Mouse (Mus musculus): ENCODE measurements around the gene Hes5. TPM values are rescaled to one million over a fixed set of nuclear protein-coding genes. Genes with fewer than 3 reads are reported as not detected.
A peak's percentile ranks its signal among the peaks of the same experiment; 100 is the strongest.

Hes5 gene
- polyA plus RNA-seq, 1 experiment from 2014 or later: 154 TPM

GRCm38 (mm10) chr4:154960021-154960689, 568 bp upstream of the Hes5 start:
- H3K36me3 ChIP-seq: no peaks in the 10 kb centered on the region
- ATAC-seq (ENCODE audit: low FRiP score): peak; percentile 51; the same call in 1 of the 2 replicates
- peak overlapping the region; percentile 90 for H3K9ac ChIP-seq
- peaks cover 75% of the 10 kb centered on the region for H3K4me1 ChIP-seq (replicated peaks)
- 9% methylated on average over 20 of the region's 20 CpGs for WGBS
- peak overlapping the region; percentile 89 for H3K4me2 ChIP-seq
- H3K9me3 ChIP-seq: no peaks in the 10 kb centered on the region
- H3K27me3 ChIP-seq: peaks cover 45% of the 10 kb centered on the region
- peak overlapping the region; percentile 78 for H3K4me3 ChIP-seq
- peak overlapping the region; percentile 97 for H3K27ac ChIP-seq

- Histone ChIP-seq H3K4me3 (peak overlapping the region; percentile 78), H3K36me3 (no peaks in the 10 kb centered on the region), H3K9me3 (no peaks in the 10 kb centered on the region), H3K4me1 (replicated peaks) (peaks cover 86% of the 10 kb centered on the region), H3K27ac (peak overlapping the region; percentile 97), H3K9ac (peak overlapping the region; percentile 90), H3K27me3 (peaks cover 42% of the 10 kb centered on the region), H3K4me2 (peak overlapping the region; percentile 89)
- ATAC-seq (ENCODE audit: low FRiP score): no peak
- WGBS: under 1% methylated on average over 47 of the region's 47 CpGs
Measured at GRCm38 (mm10) chr4:154961226-154961738, 559 bp downstream of the Hes5 start.

GRCm38 (mm10) chr4:154961911-154962310, 1.2 kb downstream of the Hes5 start:
- no peaks in the 10 kb centered on the region for H3K9me3 ChIP-seq
- peak overlapping the region; percentile 89 for H3K4me2 ChIP-seq
- H3K27ac ChIP-seq: peak overlapping the region; percentile 97
- H3K4me3 ChIP-seq: peak overlapping the region; percentile 78
- peaks cover 39% of the 10 kb centered on the region for H3K27me3 ChIP-seq
- peak overlapping the region; percentile 90 for H3K9ac ChIP-seq
- ATAC-seq (ENCODE audit: low FRiP score): no peak
- H3K4me1 ChIP-seq (replicated peaks): peaks cover 89% of the 10 kb centered on the region
- H3K36me3 ChIP-seq: no peaks in the 10 kb centered on the region
- WGBS: 3% methylated on average over 13 of the region's 13 CpGs

- Histone ChIP-seq H3K9ac (peak overlapping the region; percentile 90), H3K36me3 (no peaks in the 10 kb centered on the region; the same call in 1 of the 2 replicates), H3K4me1 (replicated peaks) (peaks cover 84% of the 10 kb centered on the region), H3K27me3 (peaks cover 37% of the 10 kb centered on the region), H3K9me3 (no peaks in the 10 kb centered on the region), H3K4me2 (peak overlapping the region; percentile 89), H3K4me3 (peak overlapping the region; percentile 78), H3K27ac (peak overlapping the region; percentile 97)
- no peak for ATAC-seq (ENCODE audit: low FRiP score)
- WGBS: 44% methylated on average over 7 of the region's 7 CpGs
Measured at GRCm38 (mm10) chr4:154962683-154963082, 2.0 kb downstream of the Hes5 start.

GRCm38 (mm10) chr4:154963190-154963836, 2.6 kb downstream of the Hes5 start:
- 12% methylated on average over 11 of the region's 11 CpGs for WGBS
- Histone ChIP-seq H3K36me3 (no peaks in the 10 kb centered on the region; the same call in 1 of the 2 replicates), H3K27me3 (peaks cover 37% of the 10 kb centered on the region), H3K9ac (peak overlapping the region; percentile 90), H3K4me2 (peak overlapping the region; percentile 89), H3K4me3 (peak overlapping the region; percentile 78), H3K9me3 (no peaks in the 10 kb centered on the region), H3K4me1 (replicated peaks) (peaks cover 79% of the 10 kb centered on the region), H3K27ac (peak overlapping the region; percentile 97)
- ATAC-seq (ENCODE audit: low FRiP score): no peak

- H3K4me3 ChIP-seq: peak within 1 kb of the TSS; percentile 78
- H3K4me1 ChIP-seq (replicated peaks): peaks cover 71% of the 10 kb centered on the region
- peak within 1 kb of the TSS; percentile 90 for H3K9ac ChIP-seq
- no peaks in the 10 kb centered on the region for H3K9me3 ChIP-seq
- H3K27me3 ChIP-seq: peaks cover 31% of the 10 kb centered on the region
- ATAC-seq (ENCODE audit: low FRiP score): peak; percentile 91
- H3K27ac ChIP-seq: peak within 1 kb of the TSS; percentile 97
- H3K4me2 ChIP-seq: peak within 1 kb of the TSS; percentile 89
- under 1% methylated on average over 64 of the region's 66 CpGs for WGBS
- H3K36me3 ChIP-seq: peaks cover 2% of the 10 kb centered on the region
Measured at GRCm38 (mm10) chr4:154963901-154964580, 3.3 kb downstream of the Hes5 start, which contains the start of gene Pank4. Pank4 (plus strand) TSS chr4:154964123.

GRCm38 (mm10) chr4:154964581-154965235, 4.0 kb downstream of the Hes5 start:
- Histone ChIP-seq H3K9ac (peak overlapping the region; percentile 90), H3K36me3 (peaks cover 9% of the 10 kb centered on the region), H3K4me3 (peak overlapping the region; percentile 78), H3K27me3 (peaks cover 25% of the 10 kb centered on the region), H3K9me3 (no peaks in the 10 kb centered on the region), H3K27ac (peak overlapping the region; percentile 97), H3K4me1 (replicated peaks) (peaks cover 65% of the 10 kb centered on the region), H3K4me2 (peak overlapping the region; percentile 89)
- peak; percentile 3; the same call in 1 of the 2 replicates for ATAC-seq (ENCODE audit: low FRiP score)
- under 1% methylated on average over 36 of the region's 36 CpGs for WGBS

- H3K4me2 ChIP-seq: peak overlapping the region; percentile 89
- H3K4me3 ChIP-seq: 0 out of 2 replicates have a peak overlapping the region, but pooled peaks have one; percentile 4
- ATAC-seq (ENCODE audit: low FRiP score): no peak
- H3K4me1 ChIP-seq (replicated peaks): peaks cover 55% of the 10 kb centered on the region
- peak overlapping the region; percentile 90 for H3K9ac ChIP-seq
- H3K27me3 ChIP-seq: peaks cover 17% of the 10 kb centered on the region; the same call in 1 of the 2 replicates
- no peaks in the 10 kb centered on the region for H3K9me3 ChIP-seq
- 73% methylated on average over 3 of the region's 3 CpGs for WGBS
- H3K36me3 ChIP-seq: peaks cover 20% of the 10 kb centered on the region
- H3K27ac ChIP-seq: peak overlapping the region; percentile 97; the same call in 1 of the 2 replicates
Measured at GRCm38 (mm10) chr4:154965856-154966255, 5.1 kb downstream of the Hes5 start.

GRCm38 (mm10) chr4:154967173-154967572, 6.5 kb downstream of the Hes5 start:
- no peak overlapping the region for H3K9ac ChIP-seq
- peaks cover 42% of the 10 kb centered on the region for H3K4me1 ChIP-seq (replicated peaks)
- H3K9me3 ChIP-seq: no peaks in the 10 kb centered on the region
- ATAC-seq (ENCODE audit: low FRiP score): no peak
- no peak overlapping the region for H3K27ac ChIP-seq
- peaks cover 33% of the 10 kb centered on the region for H3K36me3 ChIP-seq
- no peak overlapping the region for H3K4me2 ChIP-seq
- no peak overlapping the region for H3K4me3 ChIP-seq
- WGBS: 53% methylated on average over 5 of the region's 5 CpGs
- 0 out of 2 replicates have a peak, but pooled peaks cover 7% of the 10 kb centered on the region for H3K27me3 ChIP-seq

- H3K27ac ChIP-seq: no peak overlapping the region
- H3K4me2 ChIP-seq: no peak overlapping the region
- no peak for ATAC-seq (ENCODE audit: low FRiP score)
- H3K4me1 ChIP-seq (replicated peaks): peaks cover 2% of the 10 kb centered on the region; the same call in 1 of the 2 replicates
- 96% methylated on average over 12 of the region's 12 CpGs for WGBS
- H3K9ac ChIP-seq: no peak overlapping the region
- H3K36me3 ChIP-seq: peaks cover 87% of the 10 kb centered on the region
- no peaks in the 10 kb centered on the region for H3K27me3 ChIP-seq
- H3K4me3 ChIP-seq: no peak overlapping the region
- H3K9me3 ChIP-seq: no peaks in the 10 kb centered on the region
Measured at GRCm38 (mm10) chr4:154972546-154972945, 11.8 kb downstream of the Hes5 start.

GRCm38 (mm10) chr4:154974163-154974611, 13.5 kb downstream of the Hes5 start:
- whole genome bisulfite sequencing: 94% methylated on average over 11 of the region's 11 CpGs
- Histone ChIP-seq H3K27ac (no peak overlapping the region), H3K9me3 (no peaks in the 10 kb centered on the region), H3K4me1 (replicated peaks) (no peaks in the 10 kb centered on the region), H3K4me3 (no peak overlapping the region), H3K4me2 (no peak overlapping the region), H3K36me3 (peaks cover 100% of the 10 kb centered on the region), H3K9ac (no peak overlapping the region), H3K27me3 (no peaks in the 10 kb centered on the region)
- no peak for ATAC-seq (ENCODE audit: low FRiP score)

Data from hindbrain, embryonic 13.5 days (tissue).